Mouse (Mus musculus): ENCODE data around the gene Lypd3.
"Not testable (repeated sequence)": the region's sequence is repeated elsewhere in the genome, so short reads cannot be mapped to it uniquely, and the experiment has no call there.

Gene Lypd3

GRCm38 (mm10) chr7:24661118-24661904, 25.0 kb downstream of the Lypd3 start:
- no peak for DNase-seq (ENCODE audit: low read depth, low spot score)

DNA sequence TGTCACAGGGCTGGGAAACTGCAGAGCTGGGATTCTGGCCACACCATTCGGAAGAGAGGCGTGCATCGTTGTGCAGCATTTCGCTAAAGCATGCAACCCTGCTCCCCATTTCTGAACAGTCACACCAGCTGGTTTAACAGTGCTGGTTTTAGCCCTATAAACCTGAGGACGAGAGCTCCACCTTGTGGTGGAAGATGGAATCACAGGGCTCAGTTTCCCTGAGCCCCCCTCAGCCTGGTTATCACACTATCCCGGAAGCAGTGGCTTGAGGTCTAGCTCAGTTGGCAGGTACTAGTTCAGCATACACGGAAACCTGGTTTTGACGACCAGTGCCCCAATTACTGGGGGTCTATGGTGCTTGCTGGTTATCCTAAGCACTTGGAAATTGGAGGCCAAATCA, 26.2 kb downstream of the Lypd3 start:
- peak; percentile 81 for DNase-seq (ENCODE audit: low read depth, low spot score)

DNA sequence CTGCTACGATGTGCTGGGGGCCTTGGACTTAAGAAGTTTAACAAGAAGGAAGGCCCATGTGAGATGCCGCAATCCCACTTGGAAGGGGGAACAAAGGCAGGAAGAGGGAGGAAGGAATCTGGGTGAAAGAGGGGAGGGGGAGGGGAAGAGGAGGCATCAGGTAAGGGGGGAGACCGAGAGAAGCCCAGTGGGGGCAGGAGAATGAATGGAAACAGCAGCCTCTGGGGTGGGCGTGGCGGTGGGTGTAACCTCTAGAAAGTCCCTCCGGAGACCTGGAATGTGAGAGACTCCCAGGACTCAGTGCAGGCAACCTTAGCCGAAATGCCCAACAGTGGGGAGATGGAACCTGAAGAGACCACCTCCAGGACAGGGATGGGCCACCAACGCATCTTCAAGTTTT, 28.0 kb downstream of the Lypd3 start:
- no peak for DNase-seq (ENCODE audit: low read depth, low spot score)

DNA sequence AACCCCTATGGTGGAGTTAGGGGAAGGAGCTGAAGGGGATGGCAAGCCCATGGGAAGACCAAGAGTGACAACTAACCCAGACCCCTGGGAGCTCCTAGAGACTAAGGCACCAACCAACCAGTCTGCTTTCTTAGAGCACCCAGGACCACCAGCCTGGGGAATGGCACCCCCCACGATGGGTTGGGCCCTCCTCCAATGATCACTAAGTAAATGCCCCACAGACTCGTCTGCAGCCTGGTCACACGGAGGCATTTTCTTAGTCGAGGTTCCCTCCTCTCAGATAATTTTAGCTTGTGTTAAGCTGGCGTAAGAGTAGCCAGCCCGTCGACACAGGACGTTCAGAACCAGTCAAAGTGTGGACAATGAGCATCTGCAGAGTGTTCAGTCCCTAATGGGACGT, 28.6 kb downstream of the Lypd3 start:
- no peak for DNase-seq (ENCODE audit: low read depth, low spot score)

- DNase-seq (ENCODE audit: low read depth, low spot score) = no peak
These were observed 35.6 kb downstream of the Lypd3 start for GRCm38 (mm10) chr7:24671944-24672439.

GRCm38 (mm10) chr7:24676575-24676974, 40.2 kb downstream of the Lypd3 start, which contains the start of gene Tex101:
Gene Tex101 (minus strand): TSS chr7:24676675.
- no peak for DNase-seq (ENCODE audit: low read depth, low spot score)

DNA sequence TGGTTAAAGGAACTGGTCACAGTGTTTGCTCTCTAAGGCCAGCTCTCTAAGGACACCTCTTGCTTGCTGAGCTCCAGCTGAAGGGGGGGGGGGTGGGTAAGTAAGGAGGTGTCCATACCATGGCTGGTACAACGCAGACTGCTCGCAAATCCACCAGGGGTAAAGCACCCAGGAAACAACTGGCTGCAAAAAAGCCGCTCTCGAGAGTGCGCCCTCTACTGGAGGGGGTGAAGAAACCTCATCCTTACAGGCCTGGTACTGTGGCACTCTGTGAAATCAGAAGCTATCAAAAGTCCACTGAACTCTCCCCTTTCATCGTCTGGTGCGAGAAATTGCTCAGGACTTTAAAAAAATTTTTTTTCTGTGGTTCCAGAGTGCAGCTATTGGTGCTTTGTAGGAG, 47.8 kb downstream of the Lypd3 start:
- DNase-seq (ENCODE audit: low read depth, low spot score) = not testable (repeated sequence)

DNA sequence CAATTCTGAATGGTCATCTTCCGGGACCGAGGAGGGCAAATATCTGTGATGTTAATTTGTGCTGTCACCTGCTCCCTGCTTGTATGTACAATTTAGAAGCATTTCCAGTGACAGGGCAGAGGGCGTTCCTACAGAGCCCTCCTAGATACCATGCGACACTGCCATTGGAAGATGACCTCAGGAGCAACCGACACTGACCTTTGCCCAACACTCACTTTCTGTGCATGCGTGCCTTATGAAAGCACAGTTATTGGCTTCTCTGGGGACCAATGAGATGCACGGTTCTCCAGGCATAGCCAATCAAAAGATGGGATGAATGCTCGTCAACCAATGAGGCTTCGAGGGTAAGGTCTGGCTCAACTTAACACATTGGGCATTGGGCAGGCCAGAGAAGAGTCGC, 51.2 kb downstream of the Lypd3 start:
- not testable (repeated sequence) for DNase-seq (ENCODE audit: low read depth, low spot score)
